Mouse (Mus musculus): ENCODE measurements around the gene Ugt3a2. TPM values are rescaled to one million over a fixed set of nuclear protein-coding genes. Genes with fewer than 3 reads are reported as not detected.

The Ugt3a2 gene
- not detected in 2 replicates for polyA plus RNA-seq (2015; fragmentation: Nextera tagmentation; extraction: Ambion mirVana)

GRCm38 (mm10) chr15:9335341-9335740 lies at the start of gene Ugt3a2:
Ugt3a2 (plus strand) TSS chr15:9335550.
- no peak for ATAC-seq (ENCODE audit: low read depth)
- no peak within 1 kb of the TSS for H3K4me2 ChIP-seq
- H3K9ac ChIP-seq: no peak within 1 kb of the TSS
- H3K27ac ChIP-seq (replicated peaks): no peak within 1 kb of the TSS
- 88% methylated on average over 4 of the region's 4 CpGs for WGBS
- H3K36me3 ChIP-seq: no peaks in the 10 kb centered on the region
- H3K4me1 ChIP-seq (replicated peaks): no peaks in the 10 kb centered on the region
- no peaks in the 10 kb centered on the region for H3K27me3 ChIP-seq
- H3K4me3 ChIP-seq: no peak within 1 kb of the TSS
- H3K9me3 ChIP-seq: no peaks in the 10 kb centered on the region

DNA sequence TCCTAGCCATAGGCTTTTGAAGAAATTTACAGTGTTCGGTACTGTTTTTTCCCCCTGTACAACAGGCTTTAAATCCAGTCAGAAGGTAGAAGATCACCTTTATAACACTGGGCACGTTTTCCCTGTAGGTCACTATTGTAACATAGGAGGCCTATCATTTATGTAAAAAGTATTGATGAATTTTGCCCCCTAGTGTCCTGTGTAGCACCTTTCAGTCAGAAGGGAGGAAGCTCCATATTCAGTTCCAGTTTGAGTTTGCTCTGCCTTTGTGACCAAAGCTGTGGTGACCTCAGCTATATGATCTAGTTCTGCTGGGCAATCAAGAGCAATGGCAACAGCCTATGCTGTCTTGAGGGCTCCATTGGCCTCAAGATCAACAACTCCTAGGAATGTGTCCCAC lies 45.7 kb upstream of the Ugt3a2 start:
- WGBS: 64% methylated on average over 2 of the region's 2 CpGs
- H3K27me3 ChIP-seq: no peaks in the 10 kb centered on the region

DNA sequence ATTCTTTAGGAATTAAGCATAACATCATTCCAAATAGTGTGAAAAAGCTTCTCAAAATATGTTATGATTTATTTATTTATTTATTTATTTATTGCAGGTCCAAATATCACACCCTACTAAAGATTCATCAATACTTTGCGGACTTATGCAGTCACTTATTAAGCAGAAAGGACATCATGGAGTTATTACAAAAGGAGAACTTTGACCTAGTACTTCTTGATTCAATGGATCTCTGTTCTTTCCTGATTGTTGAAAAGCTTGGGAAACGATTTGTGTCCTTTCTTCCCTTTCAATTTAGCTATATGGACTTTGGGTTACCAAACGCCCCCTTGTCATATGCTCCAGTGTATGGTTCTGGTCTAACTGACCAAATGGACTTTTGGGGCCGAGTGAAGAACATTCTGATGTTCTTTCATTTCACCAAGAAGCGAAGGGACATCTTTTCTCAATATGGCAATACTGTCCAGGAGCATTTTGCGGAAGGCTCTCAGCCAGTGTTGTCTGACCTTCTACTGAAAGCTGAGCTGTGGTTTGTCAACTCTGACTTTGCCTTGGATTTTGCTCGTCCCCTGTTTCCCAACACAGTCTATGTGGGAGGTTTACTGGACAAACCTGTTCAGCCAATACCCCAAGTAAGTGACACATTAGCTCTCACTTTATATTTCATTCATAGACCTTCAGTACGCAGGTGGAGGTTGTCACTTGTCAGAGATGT lies 29.2 kb upstream of the Ugt3a2 start:
- no peaks in the 10 kb centered on the region for H3K36me3 ChIP-seq
- no peak overlapping the region for H3K27ac ChIP-seq (replicated peaks)
- no peak overlapping the region for H3K4me3 ChIP-seq
- ATAC-seq (ENCODE audit: low read depth): no peak
- no peaks in the 10 kb centered on the region for H3K4me1 ChIP-seq (replicated peaks)
- no peak overlapping the region for H3K9ac ChIP-seq
- H3K4me2 ChIP-seq: no peak overlapping the region
- H3K27me3 ChIP-seq: no peaks in the 10 kb centered on the region
- 85% methylated on average over 8 of the region's 8 CpGs for WGBS
- 0 out of 2 replicates have a peak, but pooled peaks cover 4% of the 10 kb centered on the region for H3K9me3 ChIP-seq

More for the DNA sequence above, 45.7 kb upstream of the Ugt3a2 start:
- no peak overlapping the region for H3K27ac ChIP-seq (replicated peaks)
- no peaks in the 10 kb centered on the region for H3K9me3 ChIP-seq
- H3K9ac ChIP-seq: no peak overlapping the region
- H3K4me3 ChIP-seq: no peak overlapping the region
- no peak overlapping the region for H3K4me2 ChIP-seq
- no peak for ATAC-seq (ENCODE audit: low read depth)
- H3K36me3 ChIP-seq: no peaks in the 10 kb centered on the region
- no peaks in the 10 kb centered on the region for H3K4me1 ChIP-seq (replicated peaks)

DNA sequence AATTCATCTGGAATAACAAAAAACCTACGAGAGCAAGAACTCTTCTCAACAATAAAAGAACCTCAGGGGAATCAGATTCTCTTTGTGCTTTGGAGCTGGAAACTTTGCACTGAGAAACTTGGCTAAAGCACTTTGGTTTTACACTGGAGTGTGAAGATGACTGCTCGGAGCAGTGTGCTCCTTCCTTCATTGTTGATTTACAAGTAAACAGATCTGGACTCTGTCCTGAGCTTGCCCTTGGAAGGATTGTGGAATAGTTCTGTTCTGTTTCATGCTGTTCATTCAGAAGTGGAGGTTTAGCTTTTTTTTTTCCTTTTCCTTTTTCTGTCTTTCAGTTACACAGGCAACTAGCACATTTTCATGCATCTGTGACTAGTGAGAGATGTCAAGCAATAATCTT lies 754 bp upstream of the Ugt3a2 start:
- H3K4me2 ChIP-seq: no peak overlapping the region
- WGBS: 70% methylated on average over 2 of the region's 2 CpGs
- H3K27ac ChIP-seq (replicated peaks): no peak overlapping the region
- no peaks in the 10 kb centered on the region for H3K4me1 ChIP-seq (replicated peaks)
- ATAC-seq (ENCODE audit: low read depth): no peak
- no peak overlapping the region for H3K9ac ChIP-seq
- no peak overlapping the region for H3K4me3 ChIP-seq
- no peaks in the 10 kb centered on the region for H3K9me3 ChIP-seq
- H3K36me3 ChIP-seq: no peaks in the 10 kb centered on the region
- no peaks in the 10 kb centered on the region for H3K27me3 ChIP-seq

- Histone ChIP-seq H3K27me3 (no peaks in the 10 kb centered on the region), H3K4me1 (replicated peaks) (no peaks in the 10 kb centered on the region), H3K36me3 (no peaks in the 10 kb centered on the region), H3K4me2 (no peak overlapping the region), H3K9me3 (no peaks in the 10 kb centered on the region), H3K9ac (no peak overlapping the region), H3K27ac (replicated peaks) (no peak overlapping the region), H3K4me3 (no peak overlapping the region)
- ATAC-seq (ENCODE audit: low read depth): no peak
- 86% methylated on average over 3 of the region's 3 CpGs for WGBS
Observed at GRCm38 (mm10) chr15:9336616-9337015, 1.3 kb downstream of the Ugt3a2 start.

DNA sequence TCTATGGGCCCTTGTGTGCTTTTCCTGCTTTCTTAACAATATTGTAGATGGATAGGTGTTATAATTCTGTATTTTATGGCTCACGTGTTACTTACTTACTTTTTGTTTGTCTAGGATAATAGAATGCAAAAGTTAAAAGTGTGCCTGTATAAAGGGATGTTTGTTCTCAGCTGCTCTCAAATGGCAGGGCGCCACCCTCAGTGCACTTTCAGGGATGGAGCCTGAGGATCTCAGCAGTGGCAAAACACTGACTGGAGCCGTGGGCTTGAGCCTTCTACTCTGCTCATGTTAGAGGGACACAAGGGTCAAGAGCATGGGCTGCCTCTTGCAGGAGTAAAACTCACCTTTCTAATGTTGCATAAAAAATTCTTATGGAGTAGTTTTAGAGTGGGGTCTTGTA lies 1.7 kb downstream of the Ugt3a2 start:
- Histone ChIP-seq H3K4me1 (replicated peaks) (no peaks in the 10 kb centered on the region), H3K27ac (replicated peaks) (no peak overlapping the region), H3K4me2 (no peak overlapping the region), H3K4me3 (no peak overlapping the region), H3K9me3 (no peaks in the 10 kb centered on the region), H3K27me3 (no peaks in the 10 kb centered on the region), H3K36me3 (no peaks in the 10 kb centered on the region), H3K9ac (no peak overlapping the region)
- ATAC-seq (ENCODE audit: low read depth): no peak
- 71% methylated on average over 3 of the region's 3 CpGs for WGBS

DNA sequence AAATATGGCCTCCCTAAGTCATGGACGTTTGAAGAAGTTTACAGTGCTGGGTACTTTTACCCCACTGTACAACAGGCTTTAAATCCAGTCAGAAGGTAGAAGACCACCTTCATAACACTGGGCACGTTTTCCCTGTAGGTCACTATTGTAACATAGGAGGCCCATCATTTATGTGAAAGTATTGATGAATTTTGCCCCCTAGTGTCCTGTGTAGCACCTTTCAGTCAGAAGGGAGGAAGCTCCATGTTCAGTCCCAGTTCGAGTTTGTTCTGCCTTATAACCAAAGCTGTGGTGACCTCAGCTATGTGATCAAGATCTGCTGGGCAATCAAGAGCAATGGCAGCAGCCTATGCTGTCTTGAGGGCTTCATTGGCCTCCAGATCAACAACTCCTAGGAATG lies 13.4 kb downstream of the Ugt3a2 start:
- H3K36me3 ChIP-seq: no peaks in the 10 kb centered on the region
- ATAC-seq (ENCODE audit: low read depth): no peak
- H3K4me2 ChIP-seq: no peak overlapping the region
- H3K4me1 ChIP-seq (replicated peaks): no peaks in the 10 kb centered on the region
- no peaks in the 10 kb centered on the region for H3K27me3 ChIP-seq
- no peak overlapping the region for H3K27ac ChIP-seq (replicated peaks)
- H3K9me3 ChIP-seq: no peaks in the 10 kb centered on the region
- H3K9ac ChIP-seq: no peak overlapping the region
- H3K4me3 ChIP-seq: no peak overlapping the region
- 61% methylated on average over 3 of the region's 3 CpGs for WGBS

GRCm38 (mm10) chr15:9362801-9363200 lies 27.5 kb downstream of the Ugt3a2 start:
- Histone ChIP-seq H3K4me2 (no peak overlapping the region), H3K36me3 (no peaks in the 10 kb centered on the region), H3K27me3 (no peaks in the 10 kb centered on the region), H3K4me3 (no peak overlapping the region), H3K9me3 (no peaks in the 10 kb centered on the region), H3K27ac (replicated peaks) (no peak overlapping the region), H3K4me1 (replicated peaks) (no peaks in the 10 kb centered on the region), H3K9ac (no peak overlapping the region)
- 62% methylated on average over 2 of the region's 2 CpGs for WGBS
- ATAC-seq (ENCODE audit: low read depth): no peak

DNA sequence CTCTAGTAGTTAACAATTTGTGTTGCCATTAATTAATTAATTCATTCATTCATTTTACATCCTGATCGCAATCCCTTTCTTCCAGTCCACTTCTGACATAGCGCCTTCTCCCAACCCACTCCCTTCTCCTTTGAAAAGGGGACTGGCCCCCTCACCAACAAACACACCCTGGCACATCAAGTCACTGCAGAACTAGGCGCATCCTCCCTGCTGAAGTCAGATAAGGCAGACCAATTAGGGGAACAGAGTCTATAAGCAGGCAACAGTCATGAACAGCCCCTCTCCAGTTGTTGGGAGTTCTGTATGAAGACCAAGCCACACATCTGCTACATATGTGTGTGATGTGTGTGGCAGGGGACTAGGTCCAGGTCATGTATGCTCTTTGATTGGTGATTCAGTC lies 33.4 kb downstream of the Ugt3a2 start:
- H3K36me3 ChIP-seq: no peaks in the 10 kb centered on the region
- no peaks in the 10 kb centered on the region for H3K9me3 ChIP-seq
- no peak overlapping the region for H3K9ac ChIP-seq
- no peak for ATAC-seq (ENCODE audit: low read depth)
- no peak overlapping the region for H3K4me3 ChIP-seq
- no peaks in the 10 kb centered on the region for H3K4me1 ChIP-seq (replicated peaks)
- WGBS: 92% methylated on average over 3 of the region's 3 CpGs
- H3K27ac ChIP-seq (replicated peaks): no peak overlapping the region
- no peaks in the 10 kb centered on the region for H3K27me3 ChIP-seq
- H3K4me2 ChIP-seq: no peak overlapping the region

- WGBS: 84% methylated on average over 7 of the region's 7 CpGs
Observed at GRCm38 (mm10) chr15:9376281-9376680, 40.9 kb downstream of the Ugt3a2 start.

DNA sequence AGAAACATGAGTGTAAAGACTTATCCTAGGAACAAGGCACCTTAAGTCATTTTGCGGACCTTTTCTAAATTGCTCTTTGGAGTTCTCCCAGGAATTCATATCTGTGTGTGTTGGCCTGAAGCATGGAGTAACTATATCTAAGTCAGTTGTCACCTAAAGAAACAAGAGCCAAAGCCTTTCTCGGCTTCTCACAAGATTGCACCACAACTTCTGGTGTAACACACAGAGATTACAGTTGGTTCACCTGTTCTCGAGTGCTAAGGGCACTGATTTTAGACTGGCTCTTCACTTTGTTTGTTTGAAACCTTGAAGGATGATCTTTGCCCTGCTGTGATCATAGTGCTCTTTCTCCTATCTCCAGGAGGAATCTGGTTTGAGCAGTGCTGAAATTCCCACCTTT lies 74.1 kb downstream of the Ugt3a2 start:
- H3K27ac ChIP-seq (replicated peaks): no peak overlapping the region
- WGBS: 98% methylated on average over 3 of the region's 3 CpGs

More at GRCm38 (mm10) chr15:9376281-9376680, 40.9 kb downstream of the Ugt3a2 start:
- no peak overlapping the region for H3K4me2 ChIP-seq
- H3K36me3 ChIP-seq: no peaks in the 10 kb centered on the region
- H3K9ac ChIP-seq: no peak overlapping the region
- H3K27me3 ChIP-seq: no peaks in the 10 kb centered on the region
- no peaks in the 10 kb centered on the region for H3K9me3 ChIP-seq
- no peaks in the 10 kb centered on the region for H3K4me1 ChIP-seq (replicated peaks)
- H3K4me3 ChIP-seq: no peak overlapping the region
- no peak overlapping the region for H3K27ac ChIP-seq (replicated peaks)
- no peak for ATAC-seq (ENCODE audit: low read depth)

More for the DNA sequence above, 74.1 kb downstream of the Ugt3a2 start:
- H3K9ac ChIP-seq: no peak overlapping the region
- no peak overlapping the region for H3K4me3 ChIP-seq
- H3K9me3 ChIP-seq: no peaks in the 10 kb centered on the region
- no peaks in the 10 kb centered on the region for H3K36me3 ChIP-seq
- no peak for ATAC-seq (ENCODE audit: low read depth)
- H3K4me1 ChIP-seq (replicated peaks): no peaks in the 10 kb centered on the region
- H3K27me3 ChIP-seq: no peaks in the 10 kb centered on the region
- H3K4me2 ChIP-seq: no peak overlapping the region

Measured in neural tube, embryonic 13.5 days (tissue).